Mouse (Mus musculus) large intestine, adult 2 months (tissue): Measurements from ENCODE around the gene Pcdh10. TPM values are rescaled to one million over a fixed set of nuclear protein-coding genes. Genes with fewer than 3 reads are reported as not detected.

Experiments
- DNase-seq: peaks from one replicate; pipeline ENCODE4 v3.0.0-alpha.2; 2012; ENCODE audit warnings: low read depth, low spot score
- WGBS: fragments of 180-500 bp; shearing (Covaris S2); methylation state at CpG from one replicate; pipeline ENCODE4 v1.1.7; 2018; 5-methylcytosine and 5-hydroxymethylcytosine counted together
- polyA plus RNA-seq: library from polyadenylated mRNA; depleted of rRNA; stranded (reverse); fragments of >200 nt; gene quantifications from 2 replicates; pipeline ENCODE4 v1.2.3, GENCODE M21; 2012

The Pcdh10 gene
- polyA plus RNA-seq, 1 experiment, result 0.31 TPM

GRCm38 (mm10) chr3:45432172-45432765 lies 54.1 kb downstream of the Pcdh10 start:
- WGBS, result 41% methylated on average over 11 of the region's 11 CpGs
- DNase-seq, result no peak
